Mouse (Mus musculus): Measurements from ENCODE around the gene Atp5e.

The Atp5e gene

GRCm38 (mm10) chr2:174421107-174421506 is 42.8 kb downstream of the Atp5e start:
- no peak for DNase-seq (ENCODE audit: extremely low spot score, low spot score)

DNA sequence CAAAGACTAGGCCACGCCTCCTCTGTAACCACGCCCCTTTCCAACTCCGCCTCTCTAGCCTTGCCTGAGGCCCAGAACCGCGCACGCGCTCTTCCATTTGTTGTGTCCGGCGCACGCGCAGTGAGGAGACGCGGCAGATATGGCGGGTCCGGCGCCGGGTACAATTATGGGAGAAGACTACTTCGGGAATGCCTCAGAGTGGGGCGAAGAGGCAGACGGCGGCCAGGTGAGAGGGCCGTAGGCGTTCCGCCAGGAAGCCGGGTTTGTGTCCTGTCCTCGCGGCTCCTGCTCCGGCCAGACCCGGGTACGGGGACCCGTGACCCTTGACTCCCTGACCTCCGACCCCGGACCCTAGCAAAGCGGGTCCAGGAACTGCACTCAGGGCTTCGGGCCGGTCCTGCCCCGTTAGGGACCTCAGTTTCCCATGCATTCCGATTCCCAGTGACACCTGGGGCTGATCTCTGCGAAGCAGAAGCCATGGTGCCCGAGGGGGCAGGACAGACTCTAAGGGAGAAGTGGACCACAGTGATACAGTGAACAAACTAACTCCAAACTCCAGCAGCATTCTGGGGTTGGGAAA is 48.1 kb downstream of the Atp5e start, which contains the start of gene Nelfcd:
TSS of gene Nelfcd (plus strand) at position 74 of the 580 bp plus-strand sequence.
- peak; percentile 98 for DNase-seq (ENCODE audit: extremely low spot score, low spot score)

DNA sequence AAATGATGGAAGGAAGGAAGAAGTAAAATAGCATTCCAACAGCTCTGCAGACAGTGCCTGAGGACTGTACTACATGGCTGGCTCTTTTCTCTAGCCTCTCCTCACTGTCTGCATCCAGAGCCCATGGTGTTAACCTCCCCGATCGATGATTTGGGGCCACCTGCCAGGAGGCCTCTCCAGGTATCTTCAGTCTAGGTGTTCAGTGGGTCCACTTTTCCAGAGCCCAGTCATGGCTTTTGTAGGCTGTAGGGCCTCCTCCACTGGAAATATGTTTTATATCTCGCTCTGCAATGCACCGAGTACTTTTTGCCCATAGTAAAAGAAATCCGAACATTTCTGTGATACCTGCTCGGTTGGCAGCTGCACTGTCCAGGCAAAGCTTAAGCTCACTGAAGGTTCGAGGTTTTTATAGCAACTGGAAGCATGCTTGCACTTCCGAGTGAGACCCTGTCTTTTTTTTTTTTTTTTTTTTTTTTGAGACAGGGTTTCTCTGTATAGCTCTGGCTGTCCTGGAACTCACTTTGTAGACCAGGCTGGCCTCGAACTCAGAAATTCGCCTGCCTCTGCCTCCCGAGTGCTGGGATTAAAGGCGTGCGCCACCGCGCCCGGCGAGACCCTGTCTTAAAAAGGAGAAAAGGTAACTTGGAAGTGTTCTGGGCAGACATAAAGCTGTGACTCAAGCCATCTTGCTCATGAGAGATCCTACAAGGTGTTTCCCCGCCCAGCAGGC is 48.7 kb downstream of the Atp5e start:
- DNase-seq (ENCODE audit: extremely low spot score, low spot score) = no peak

- no peak for DNase-seq (ENCODE audit: extremely low spot score, low spot score)
Measured at GRCm38 (mm10) chr2:174413127-174413526, 50.8 kb downstream of the Atp5e start.

Data from neural tube, embryonic 10.5 days (tissue).